Mouse (Mus musculus): Measurements from ENCODE around the gene Emid1. TPM values are rescaled to one million over a fixed set of nuclear protein-coding genes. Genes with fewer than 3 reads are reported as not detected.

The Emid1 gene
- total RNA-seq, 2 experiments from 2014 or later: 16.2 to 31.4 TPM

DNA sequence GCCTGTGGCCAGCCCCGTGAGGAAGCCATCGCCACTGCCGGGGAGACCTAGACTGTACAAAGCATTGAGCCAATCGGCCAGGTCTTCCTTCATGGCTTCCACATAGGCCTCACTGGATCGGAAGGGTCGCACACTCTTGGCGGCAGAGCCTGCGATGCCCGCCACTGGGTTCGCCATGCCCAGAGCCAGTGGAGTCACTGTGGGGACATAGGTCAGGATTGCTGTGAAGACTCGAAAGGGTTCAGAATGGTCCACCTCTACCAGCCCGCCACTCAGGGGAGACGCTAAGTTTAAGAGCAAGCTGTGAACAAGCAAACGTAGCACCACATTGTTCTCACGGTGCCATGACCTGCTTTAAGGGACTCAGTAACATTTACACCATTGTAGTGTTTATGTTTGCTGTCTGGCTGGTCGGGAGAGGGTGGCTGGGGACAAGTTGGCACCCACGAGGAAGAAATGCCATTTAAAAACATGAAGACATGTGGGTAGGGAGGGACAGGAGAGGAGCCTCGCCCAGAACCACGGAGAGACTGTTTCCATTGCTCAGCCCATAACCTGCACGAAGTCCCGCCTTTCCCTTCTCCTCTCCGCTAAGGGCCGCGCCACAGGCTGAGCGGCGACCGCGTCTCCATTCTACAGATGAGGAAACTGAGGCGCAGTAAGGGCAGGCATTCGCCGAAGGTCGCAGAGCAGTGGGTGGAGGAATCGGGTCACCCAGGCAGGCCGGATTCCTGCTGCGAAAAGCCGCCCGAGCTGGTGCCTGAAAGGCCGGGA, 87.6 kb downstream of the Emid1 start:
- DNase-seq (ENCODE audit: low spot score in 2 of 2): no peak

DNA sequence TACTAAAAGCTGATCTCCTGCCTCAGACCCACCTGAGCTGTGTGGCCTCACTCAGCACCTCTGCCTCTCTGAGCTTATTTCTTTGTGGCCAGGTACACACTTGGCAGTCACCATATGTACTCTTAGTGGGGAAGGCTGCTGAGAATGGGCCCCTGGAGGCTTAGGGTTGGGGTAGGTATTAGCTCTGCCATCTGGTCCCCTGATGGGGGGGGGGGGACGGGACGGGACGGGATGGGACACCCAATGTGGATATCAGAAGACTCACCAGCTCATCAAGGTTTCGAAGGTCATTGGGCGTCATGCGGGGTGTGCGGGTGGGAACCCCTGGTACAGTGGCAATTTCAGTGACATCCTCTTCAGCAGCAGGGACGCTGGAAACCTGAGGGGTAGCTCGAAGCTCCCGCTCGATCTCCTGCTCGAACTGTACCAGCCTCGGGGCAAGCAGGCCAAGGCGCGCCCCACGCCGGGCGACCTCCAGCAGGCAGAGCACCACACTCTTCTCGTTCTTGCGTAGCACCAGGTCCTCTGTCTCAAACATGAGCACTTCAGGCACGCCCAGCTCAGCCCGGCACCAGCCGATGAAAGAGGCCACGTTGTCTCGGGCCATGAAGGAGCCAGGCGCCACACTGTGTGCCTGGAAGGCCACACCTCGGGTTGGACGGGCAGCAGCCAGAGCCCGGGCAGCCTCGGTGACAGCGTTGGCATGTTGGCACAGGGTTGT, 88.3 kb downstream of the Emid1 start:
- DNase-seq (ENCODE audit: low spot score in 2 of 2): no peak

DNA sequence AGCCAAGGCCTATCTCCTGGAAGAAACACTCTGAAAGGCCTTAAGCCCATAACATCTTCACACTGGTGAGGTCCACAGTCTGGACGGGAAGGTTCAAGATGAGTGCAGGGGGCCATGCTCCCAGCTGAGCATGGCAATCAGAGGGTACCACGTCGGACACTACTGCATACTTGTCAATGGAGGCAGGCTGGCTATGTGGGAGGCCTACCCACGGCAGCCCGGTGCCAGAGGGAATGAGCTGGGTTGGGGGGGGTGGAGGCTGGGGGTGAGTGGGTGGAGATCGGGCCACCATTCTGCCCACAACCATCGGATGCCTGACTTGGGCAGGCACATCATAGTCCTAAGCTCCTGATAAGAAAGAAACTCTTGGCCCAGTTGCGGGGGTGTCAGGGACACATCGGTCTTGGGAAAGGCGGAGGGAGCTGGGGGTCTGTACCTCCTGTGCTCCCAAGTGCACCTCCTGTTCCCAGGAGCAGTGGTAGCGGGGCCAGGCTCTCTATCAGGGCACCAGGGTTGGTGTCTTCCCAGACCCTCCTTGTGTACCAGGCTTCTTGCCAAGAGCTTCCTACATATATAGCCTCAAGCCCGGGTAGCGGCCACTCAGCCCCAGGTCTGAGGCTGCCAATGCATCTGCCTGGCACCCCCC, 89.1 kb downstream of the Emid1 start:
- DNase-seq (ENCODE audit: low spot score in 2 of 2): no peak

DNA sequence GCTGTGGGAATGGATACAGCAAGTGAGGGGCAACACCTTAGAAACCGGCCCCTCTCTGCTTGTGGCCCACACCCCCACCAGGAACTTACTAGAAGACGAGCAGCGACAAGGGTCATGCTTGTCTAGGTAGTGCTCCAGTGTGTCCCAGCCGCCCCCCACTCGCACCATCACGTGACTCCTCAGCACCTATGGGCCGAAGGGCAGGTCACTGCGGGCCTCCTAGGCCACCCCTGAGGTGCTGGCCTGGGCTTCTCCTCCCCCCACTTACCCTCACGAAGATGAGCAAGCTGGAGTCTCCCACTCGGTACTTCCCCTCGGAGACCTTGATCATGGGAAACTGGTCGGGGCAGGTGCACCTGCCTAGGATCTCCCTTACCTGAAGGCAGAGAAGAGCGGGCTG, 89.7 kb downstream of the Emid1 start:
- DNase-seq (ENCODE audit: low spot score in 2 of 2): no peak

DNA sequence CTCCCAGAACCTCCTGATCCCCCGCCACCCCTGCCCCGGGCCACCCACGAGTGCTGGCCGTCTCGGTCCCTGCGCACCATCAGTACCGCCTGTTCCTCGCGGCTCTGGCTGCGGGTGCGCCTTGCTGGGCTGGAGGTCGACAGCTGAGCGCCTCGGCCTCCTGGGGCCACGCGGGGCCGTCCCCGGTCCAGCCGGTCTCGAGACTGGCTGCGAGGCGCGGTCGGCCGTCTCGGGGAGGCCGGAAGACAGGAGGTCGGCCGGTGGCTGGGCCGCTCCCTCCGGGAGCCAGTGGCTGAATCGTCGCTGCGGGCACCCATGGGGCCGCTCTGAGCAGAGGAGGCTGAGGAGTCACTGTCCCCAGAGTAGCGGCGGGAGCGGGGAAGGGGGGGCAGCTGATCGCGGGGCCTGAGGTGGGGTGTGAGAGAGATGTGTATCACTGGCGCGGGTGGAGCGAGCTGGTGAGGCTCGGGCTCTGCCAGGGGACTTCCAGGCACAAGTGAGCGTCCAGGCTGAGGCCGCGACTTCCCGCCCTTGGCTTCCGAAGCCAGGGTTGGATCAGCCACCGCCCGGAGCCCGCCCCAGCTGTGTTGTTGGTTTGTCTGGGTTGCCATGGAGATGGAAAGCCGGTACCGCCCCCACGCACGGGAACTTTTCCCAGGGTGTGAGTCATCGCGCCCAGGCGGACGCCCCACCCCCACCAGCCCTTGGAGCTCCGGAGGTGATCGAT, 90.5 kb downstream of the Emid1 start:
- peak; percentile 87 to 92 for DNase-seq (ENCODE audit: low spot score in 2 of 2)

DNA sequence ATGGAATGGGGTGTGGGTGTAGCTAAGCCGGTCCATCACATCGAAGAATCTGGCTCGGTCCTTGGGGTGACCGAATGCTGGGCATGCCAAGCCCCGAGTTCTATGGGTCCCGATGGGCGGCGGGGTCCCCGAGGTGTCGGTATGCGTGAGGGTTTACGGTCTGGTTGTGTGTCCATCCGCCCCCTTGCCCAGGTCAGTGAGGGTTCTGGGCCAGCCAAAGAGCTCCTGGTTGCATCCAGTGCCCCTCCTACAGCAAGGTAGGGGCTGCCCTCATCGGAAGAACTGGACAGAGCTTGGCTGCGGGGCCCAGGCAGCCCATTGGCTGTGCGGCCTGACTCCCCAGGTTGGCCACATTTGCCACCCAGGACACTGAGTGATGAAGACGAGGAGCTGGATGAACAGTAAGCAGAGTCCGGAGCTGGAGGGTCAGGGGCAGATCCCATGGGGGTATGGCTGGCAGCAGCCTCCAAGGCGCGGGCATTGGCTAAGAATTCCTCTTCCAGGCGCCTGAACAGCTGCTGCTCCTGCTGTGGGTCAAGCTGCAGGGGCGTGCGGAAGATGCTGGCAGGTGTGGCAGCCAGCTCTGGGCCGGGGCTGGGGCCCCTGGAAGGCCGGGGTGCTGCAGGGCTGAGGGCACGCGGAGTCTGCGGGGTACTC, 91.2 kb downstream of the Emid1 start:
- DNase-seq (ENCODE audit: low spot score in 2 of 2): no peak

DNA sequence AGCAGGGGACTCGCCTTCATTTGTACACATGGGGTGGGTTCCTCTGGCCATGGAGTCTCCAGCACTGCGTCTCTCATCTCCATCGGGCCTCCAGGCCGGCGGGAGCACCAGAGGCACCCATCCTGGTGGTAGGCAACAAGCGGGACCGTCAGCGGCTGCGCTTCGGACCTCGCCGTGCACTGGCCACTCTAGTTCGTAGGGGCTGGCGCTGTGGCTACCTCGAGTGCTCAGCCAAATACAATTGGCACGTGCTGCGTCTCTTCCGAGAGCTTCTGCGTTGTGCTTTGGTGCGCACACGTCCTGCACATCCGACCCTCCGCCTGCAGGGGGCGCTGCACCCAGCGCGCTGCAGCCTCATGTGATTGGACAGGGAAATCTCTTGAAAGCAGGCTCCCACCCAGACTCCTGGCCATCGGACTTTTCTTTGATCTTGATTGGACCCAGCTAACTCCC, 92.3 kb downstream of the Emid1 start:
- no peak for DNase-seq (ENCODE audit: low spot score in 2 of 2)

DNA sequence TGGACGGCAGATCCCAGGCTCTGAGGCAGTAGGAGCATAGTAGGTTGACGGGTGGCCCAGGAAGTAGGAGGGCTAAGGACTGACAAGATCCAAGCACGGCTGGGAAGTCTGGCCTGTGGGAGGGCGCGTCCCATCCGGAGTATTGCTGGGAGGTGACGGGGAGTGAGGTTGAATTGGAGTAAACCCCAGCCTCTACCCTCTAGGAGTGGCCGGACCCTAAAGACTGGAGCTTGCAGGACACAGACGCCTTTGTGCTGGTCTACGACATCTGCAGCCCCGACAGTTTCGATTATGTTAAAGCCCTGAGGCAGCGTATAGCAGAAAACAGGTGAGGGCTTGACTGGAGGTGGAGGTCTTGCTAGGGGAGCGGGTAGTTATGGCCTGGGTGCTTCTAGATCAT, 92.8 kb downstream of the Emid1 start:
- DNase-seq (ENCODE audit: low spot score in 2 of 2): no peak

DNA sequence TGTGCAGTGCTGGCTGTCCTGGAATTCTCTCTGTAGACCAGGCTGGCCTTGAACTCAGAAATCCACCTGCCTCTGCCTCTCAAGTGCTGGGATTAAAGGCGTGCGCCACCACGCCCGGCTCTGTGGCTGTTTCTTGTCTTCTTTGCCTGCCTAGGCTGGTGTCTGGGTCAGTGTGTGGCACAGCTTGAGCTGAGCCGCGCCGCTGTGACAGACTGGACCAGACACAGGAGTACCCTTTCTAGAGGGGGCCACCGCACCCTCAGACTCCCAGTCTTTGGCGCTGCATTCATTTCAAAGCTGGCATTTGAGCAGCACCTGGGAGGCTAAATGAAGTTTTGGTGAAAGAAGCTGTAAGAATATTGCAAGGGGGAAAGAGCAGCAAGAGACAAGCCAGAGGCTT, 93.3 kb downstream of the Emid1 start:
- no peak for DNase-seq (ENCODE audit: low spot score in 2 of 2)

DNA sequence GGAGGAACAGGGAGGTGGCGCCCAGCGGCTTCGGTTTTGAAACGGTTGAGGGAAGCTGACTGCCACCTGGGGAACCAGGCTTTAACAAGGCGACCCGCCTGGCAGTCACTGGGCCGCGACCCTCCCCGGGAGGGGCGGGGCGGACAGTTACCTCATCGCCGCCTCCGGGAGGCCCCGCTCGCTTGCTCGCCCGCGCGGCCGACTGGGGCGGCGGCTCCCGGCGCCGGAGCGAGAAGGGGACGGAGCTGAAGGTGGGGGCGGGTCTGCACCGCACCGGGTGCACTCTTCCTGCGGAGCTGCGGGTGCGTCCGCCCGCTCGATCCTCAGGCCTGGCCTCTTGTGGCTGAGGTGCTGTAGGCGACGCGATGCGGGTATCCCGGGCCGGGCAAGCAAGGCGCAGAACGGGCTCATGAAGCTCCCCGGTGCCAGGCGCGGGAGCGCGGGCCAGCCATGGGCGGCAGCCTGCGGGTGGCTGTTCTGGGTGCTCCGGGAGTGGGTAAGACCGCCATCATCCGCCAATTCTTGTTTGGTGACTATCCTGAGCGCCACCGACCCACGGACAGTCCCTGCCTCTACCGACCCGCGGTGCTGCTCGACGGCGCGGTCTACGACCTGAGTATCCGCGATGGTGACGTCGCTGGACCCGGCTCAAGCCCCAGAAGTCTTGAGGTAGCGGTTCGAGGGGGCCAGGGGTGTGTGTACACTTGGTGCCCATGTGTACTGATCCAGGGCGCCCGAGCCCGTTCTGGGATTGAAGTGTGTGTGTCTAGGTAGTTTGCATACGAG, 94.0 kb downstream of the Emid1 start, which contains the start of gene Rasl10a:
Gene Rasl10a (plus strand): TSS at position 273 of the 786 bp plus-strand sequence.
- DNase-seq (ENCODE audit: low spot score in 2 of 2): no peak

DNA sequence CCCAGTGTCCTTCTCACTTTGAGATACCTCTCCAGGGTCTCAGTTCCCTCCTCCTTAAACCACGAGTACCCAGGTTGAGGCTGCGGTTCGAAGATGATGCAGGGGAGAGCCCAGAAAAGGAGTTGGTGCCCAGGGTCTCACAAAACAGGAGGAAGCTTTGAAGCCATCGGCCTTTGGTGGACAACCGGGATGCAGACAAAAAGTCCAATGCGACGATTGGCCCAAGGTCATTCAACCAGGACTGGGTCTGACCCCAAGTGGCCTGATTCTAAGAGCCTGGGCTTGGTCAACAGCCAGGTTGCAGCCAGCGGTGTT, 94.6 kb downstream of the Emid1 start:
- DNase-seq (ENCODE audit: low spot score in 2 of 2): no peak

DNA sequence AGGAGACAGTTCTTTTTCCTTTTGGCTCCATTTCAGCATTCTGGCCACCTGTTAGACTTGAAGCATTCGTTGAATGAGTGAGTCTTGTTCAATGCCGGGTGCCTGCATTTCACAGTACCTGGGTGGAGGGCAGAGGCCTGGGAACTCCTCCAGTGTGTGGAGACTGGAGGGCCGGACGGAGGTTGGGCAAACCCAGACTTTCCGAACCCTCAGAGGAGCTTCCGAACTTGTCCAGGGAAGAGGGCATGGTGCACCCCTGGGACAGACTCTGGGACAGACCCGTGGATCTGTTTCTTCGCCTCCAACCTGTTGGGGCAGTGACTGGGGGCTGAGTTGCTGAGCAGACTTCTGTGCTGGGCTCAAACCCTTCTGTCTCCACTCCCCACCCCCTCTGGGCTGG, 95.0 kb downstream of the Emid1 start:
- no peak for DNase-seq (ENCODE audit: low spot score in 2 of 2)

Other genes starting within 250 kb of the Emid1 start
- gene Nefh, start 204.2 kb downstream of the Emid1 start, total RNA-seq (2021): 1 to 10 TPM; 3.0 to 3.9 TPM
- 10 to 100 TPM; 69.9 to 78.3 TPM for gene Ap1b1, start 165.4 kb downstream of the Emid1 start, total RNA-seq (2021)
- 1 to 10 TPM in 1 of 2 experiments, under 1 TPM in 1; 0.65 to 1.2 TPM for gene Rasl10a, start 94.1 kb downstream of the Emid1 start, total RNA-seq (2021)
- 10 to 100 TPM; 39.2 to 39.8 TPM for gene Gas2l1, start 86.9 kb downstream of the Emid1 start, total RNA-seq (2021)
- gene Rhbdd3, start 53.3 kb downstream of the Emid1 start, total RNA-seq (2021): 10 to 100 TPM; 29.5 to 34.1 TPM
- gene Ewsr1, start 53.0 kb downstream of the Emid1 start, total RNA-seq (2021): 100 to 1,000 TPM; 523 to 585 TPM
- 10 to 100 TPM; 26.9 to 27.2 TPM for gene Kremen1, start 109.3 kb upstream of the Emid1 start, total RNA-seq (2021)

Measured in adrenal gland, postnatal 4 days (tissue).